Mouse (Mus musculus) liver, embryonic 11.5 days (tissue): Measurements from ENCODE around the gene 4632433K11Rik. TPM values are rescaled to one million over a fixed set of nuclear protein-coding genes. Genes with fewer than 3 reads are reported as not detected.
A peak's percentile ranks its signal among the peaks of the same experiment; 100 is the strongest.
"Not testable (repeated sequence)": the region's sequence is repeated elsewhere in the genome, so short reads cannot be mapped to it uniquely, and the experiment has no call there.

Source experiments
- ATAC-seq: fragments of 200-750 bp; cut with Nextera tagmentation; replicated peaks from 2 replicates; pipeline ENCODE4 v1.8.0; 2017; ENCODE audit warnings: moderate number of reproducible peaks, mild to moderate bottlenecking, moderate TSS enrichment, moderate library complexity; ENCODE audit not compliant: low FRiP score
- DNase-seq: peaks from one replicate; pipeline ENCODE4 v3.0.0-alpha.2; 2017; ENCODE audit warnings: low spot score
- H3K27ac ChIP-seq: fragments of 300-500 bp; sonication (generic); 2 replicates; pipeline ENCODE4 v1.5.1; 2014; ENCODE audit warnings: mild to moderate bottlenecking, low read depth, low read length, control low read depth
- H3K27me3 ChIP-seq: fragments of 300-500 bp; sonication (generic); replicated peaks from 2 replicates; pipeline ENCODE4 v1.6.1; 2014; ENCODE audit warnings: low read length, mixed read lengths; ENCODE audit not compliant: control insufficient read depth, insufficient read depth
- H3K36me3 ChIP-seq: fragments of 300-500 bp; sonication (generic); 2 replicates; pipeline ENCODE4 v1.6.1; 2014; ENCODE audit warnings: mild to moderate bottlenecking, low read length, moderate library complexity, mixed read lengths; ENCODE audit not compliant: control insufficient read depth, insufficient read depth
- H3K4me1 ChIP-seq: fragments of 300-500 bp; sonication (generic); replicated peaks from 2 replicates; pipeline ENCODE4 v1.6.1; 2014; ENCODE audit warnings: low read length, mixed read lengths; ENCODE audit not compliant: control insufficient read depth, insufficient read depth
- H3K4me2 ChIP-seq: fragments of 300-500 bp; sonication (generic); 2 replicates; pipeline ENCODE4 v1.6.1; 2014; ENCODE audit warnings: mild to moderate bottlenecking, control low read depth, moderate library complexity
- H3K4me3 ChIP-seq: fragments of 300-500 bp; sonication (generic); 2 replicates; pipeline ENCODE4 v1.5.1; 2014; ENCODE audit warnings: low read depth, low read length, control low read depth
- H3K9ac ChIP-seq: fragments of 300-500 bp; sonication (generic); 2 replicates; pipeline ENCODE4 v1.6.1; 2014; ENCODE audit warnings: low read depth, low read length, control low read depth
- H3K9me3 ChIP-seq: fragments of 300-500 bp; sonication (generic); 2 replicates; pipeline ENCODE4 v1.6.1; 2016; ENCODE audit warnings: low read length, inconsistent platforms, mixed read lengths; ENCODE audit not compliant: control insufficient read depth
- WGBS: fragments of 180-500 bp; shearing (Covaris S2); extraction: QIAGEN DNeasy Blood & Tissue Kit; methylation state at CpG from one replicate; pipeline ENCODE4 v1.1.7; 2014; 5-methylcytosine and 5-hydroxymethylcytosine counted together
- polyA plus RNA-seq: library from polyadenylated mRNA; unstranded; fragments of >200 nt; fragmentation: Nextera tagmentation; extraction: Ambion mirVana; gene quantifications from 2 replicates; pipeline ENCODE4 v1.2.1, GENCODE M21; 2014

4632433K11Rik gene
- polyA plus RNA-seq, 1 experiment from 2014 or later: not detected

- WGBS: 57% methylated on average over 2 of the region's 2 CpGs
- DNase-seq: no peak
- Histone ChIP-seq H3K9ac (no peak overlapping the region), H3K4me2 (no peak overlapping the region), H3K27me3 (peaks cover 15% of the 10 kb centered on the region), H3K36me3 (no peaks in the 10 kb centered on the region), H3K9me3 (no peaks in the 10 kb centered on the region), H3K4me1 (peaks cover 5% of the 10 kb centered on the region; the same call in 1 of the 2 replicates), H3K27ac (no peak overlapping the region), H3K4me3 (no peak overlapping the region)
- no peak for ATAC-seq
Measured at GRCm38 (mm10) chr7:4999876-5000275, 34.0 kb upstream of the 4632433K11Rik start.

- not testable (repeated sequence) for H3K9me3 ChIP-seq, H3K27ac ChIP-seq, DNase-seq, H3K4me2 ChIP-seq, H3K4me1 ChIP-seq, H3K4me3 ChIP-seq, H3K27me3 ChIP-seq, H3K9ac ChIP-seq, ATAC-seq
- peaks cover 13% of the 10 kb centered on the region for H3K36me3 ChIP-seq
- 70% methylated on average over 8 of the region's 8 CpGs for WGBS
Measured at GRCm38 (mm10) chr7:5002876-5003275, 31.0 kb upstream of the 4632433K11Rik start.

GRCm38 (mm10) chr7:5008229-5008628, 25.7 kb upstream of the 4632433K11Rik start:
- ATAC-seq (no peak), DNase-seq (no peak)
- Histone ChIP-seq H3K4me2 (no peak overlapping the region), H3K4me1 (peaks cover 3% of the 10 kb centered on the region; the same call in 1 of the 2 replicates), H3K36me3 (peaks cover 60% of the 10 kb centered on the region), H3K27ac (no peak overlapping the region), H3K27me3 (no peaks in the 10 kb centered on the region), H3K9ac (no peak overlapping the region), H3K9me3 (peaks cover 2% of the 10 kb centered on the region; the same call in 1 of the 2 replicates), H3K4me3 (no peak overlapping the region)
- WGBS: 97% methylated on average over 26 of the region's 26 CpGs

DNA sequence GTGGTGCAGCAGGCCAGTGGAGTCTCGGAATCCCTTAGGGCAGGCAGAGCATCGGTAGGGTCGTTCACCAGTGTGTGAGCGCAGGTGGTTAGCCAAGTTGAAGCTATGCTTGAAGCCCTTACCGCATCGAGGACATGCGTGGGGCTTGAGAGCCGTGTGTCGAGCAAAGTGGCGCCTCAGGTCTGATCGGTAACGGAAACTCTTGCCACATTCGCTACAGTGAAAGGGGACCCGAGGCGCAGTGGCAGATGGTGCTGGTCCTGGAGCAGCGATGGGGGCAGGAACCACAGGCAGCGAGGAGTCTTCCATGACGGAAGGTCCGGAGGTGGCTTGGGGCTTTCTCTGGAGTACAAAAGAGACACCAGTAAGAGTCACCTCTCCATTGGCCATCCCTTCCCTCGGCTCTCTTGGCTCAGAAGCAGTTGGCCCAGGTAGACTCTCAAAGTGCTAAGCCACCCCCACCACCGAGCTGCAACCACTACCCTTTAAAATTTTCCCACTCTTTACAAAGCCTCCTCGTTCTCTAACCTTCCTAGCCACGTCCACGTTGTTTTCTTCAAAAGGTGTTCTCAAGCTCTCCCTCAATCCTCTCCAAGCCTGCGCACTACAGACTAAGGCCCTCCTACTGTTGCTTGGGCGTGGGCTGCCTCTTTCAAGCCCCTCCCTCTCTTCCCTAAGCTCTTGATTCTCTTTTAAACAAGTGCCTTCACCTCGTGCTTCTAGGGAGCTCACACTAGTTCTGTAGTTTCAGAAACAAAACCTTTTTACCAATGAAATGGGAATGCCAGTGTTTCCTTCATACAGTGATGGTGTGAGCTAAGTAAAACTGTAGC, 21.0 kb upstream of the 4632433K11Rik start:
- 85% methylated on average over 27 of the region's 27 CpGs for WGBS
- Histone ChIP-seq H3K4me1 (peaks cover 13% of the 10 kb centered on the region), H3K9me3 (peaks cover 2% of the 10 kb centered on the region; the same call in 1 of the 2 replicates), H3K4me3 (peak overlapping the region; percentile 75), H3K27ac (peak overlapping the region; percentile 28; the same call in 1 of the 2 replicates), H3K4me2 (peak overlapping the region; percentile 90), H3K9ac (peak overlapping the region; percentile 35; the same call in 1 of the 2 replicates), H3K27me3 (no peaks in the 10 kb centered on the region), H3K36me3 (peaks cover 56% of the 10 kb centered on the region)
- DNase-seq (no peak), ATAC-seq (no peak)

- peak within 1 kb of the TSS; percentile 90 for H3K4me2 ChIP-seq
- peak; percentile 94 for DNase-seq
- under 1% methylated on average over 42 of the region's 42 CpGs for WGBS
- H3K4me3 ChIP-seq: peak within 1 kb of the TSS; percentile 75
- H3K4me1 ChIP-seq: peaks cover 17% of the 10 kb centered on the region
- H3K27me3 ChIP-seq: no peaks in the 10 kb centered on the region
- H3K9ac ChIP-seq: peak within 1 kb of the TSS; percentile 93
- H3K27ac ChIP-seq: peak within 1 kb of the TSS; percentile 99
- no peaks in the 10 kb centered on the region for H3K9me3 ChIP-seq
- peak; percentile 79 for ATAC-seq
- H3K36me3 ChIP-seq: peaks cover 40% of the 10 kb centered on the region
Measured at GRCm38 (mm10) chr7:5014251-5015117, 19.4 kb upstream of the 4632433K11Rik start, which contains the start of the genes Zfp524 and Fiz1. Gene Zfp524, plus strand, starts transcription at chr7:5014415. Gene Fiz1, minus strand, starts transcription at chr7:5014697.

GRCm38 (mm10) chr7:5015118-5016001, 18.6 kb upstream of the 4632433K11Rik start, which contains the start of gene Gm44973:
Gene Gm44973, plus strand, starts transcription at chr7:5015496.
- H3K4me3 ChIP-seq: peak within 1 kb of the TSS; percentile 75
- H3K36me3 ChIP-seq: peaks cover 32% of the 10 kb centered on the region
- H3K9me3 ChIP-seq: no peaks in the 10 kb centered on the region
- H3K9ac ChIP-seq: peak within 1 kb of the TSS; percentile 93
- peak; percentile 97 for DNase-seq
- peak within 1 kb of the TSS; percentile 90 for H3K4me2 ChIP-seq
- no peaks in the 10 kb centered on the region for H3K27me3 ChIP-seq
- H3K27ac ChIP-seq: peak within 1 kb of the TSS; percentile 99
- under 1% methylated on average over 63 of the region's 76 CpGs for WGBS
- peak; percentile 77 for ATAC-seq
- peaks cover 19% of the 10 kb centered on the region for H3K4me1 ChIP-seq

DNA sequence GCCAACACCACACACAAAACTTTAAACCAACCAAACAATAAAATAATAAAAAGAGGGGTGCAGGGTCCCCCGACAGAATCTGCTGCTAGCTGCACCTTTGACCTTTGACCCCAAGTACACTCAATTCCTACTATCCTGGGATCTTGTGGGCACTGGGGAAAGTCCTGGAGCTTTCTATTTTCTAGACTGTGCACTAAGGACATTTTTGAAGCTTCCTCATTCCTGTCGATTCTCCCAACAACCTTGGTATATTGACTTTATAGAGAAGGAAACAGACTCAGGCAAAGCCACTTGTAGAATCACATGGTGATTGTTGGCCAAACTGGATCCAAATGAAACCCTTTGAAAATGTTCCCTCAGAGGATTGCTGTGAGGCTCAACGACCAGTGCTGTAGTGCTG, 17.9 kb upstream of the 4632433K11Rik start:
- Histone ChIP-seq H3K27me3 (no peaks in the 10 kb centered on the region), H3K9ac (peak overlapping the region; percentile 93), H3K4me1 (peaks cover 21% of the 10 kb centered on the region), H3K27ac (peak overlapping the region; percentile 99), H3K4me2 (peak overlapping the region; percentile 90), H3K4me3 (peak overlapping the region; percentile 75), H3K9me3 (no peaks in the 10 kb centered on the region), H3K36me3 (peaks cover 26% of the 10 kb centered on the region)
- DNase-seq: no peak
- ATAC-seq: no peak
- WGBS: 53% methylated on average over 3 of the region's 3 CpGs

GRCm38 (mm10) chr7:5016920-5017319, 17.0 kb upstream of the 4632433K11Rik start:
- H3K4me3 ChIP-seq: no peak overlapping the region
- WGBS: 94% methylated on average over 2 of the region's 2 CpGs
- DNase-seq: no peak
- no peak for ATAC-seq
- no peak overlapping the region for H3K9ac ChIP-seq
- H3K9me3 ChIP-seq: no peaks in the 10 kb centered on the region
- no peak overlapping the region for H3K4me2 ChIP-seq
- H3K4me1 ChIP-seq: peaks cover 25% of the 10 kb centered on the region
- peaks cover 17% of the 10 kb centered on the region for H3K36me3 ChIP-seq
- no peak overlapping the region for H3K27ac ChIP-seq
- no peaks in the 10 kb centered on the region for H3K27me3 ChIP-seq
